Mouse (Mus musculus) olfactory bulb, adult 2 months (tissue): ENCODE measurements around the gene Plekhf1.

Experiments
- CTCF ChIP-seq: fragments of 200-500 bp; IDR thresholded peaks from 2 replicates; pipeline ENCODE4 v1.5.1; 2012; ENCODE audit warnings: low read depth, mild to moderate bottlenecking, low read length, moderate library complexity; ENCODE audit not compliant: insufficient read depth
- POLR2A ChIP-seq: fragments of 200-500 bp; IDR thresholded peaks from 2 replicates; pipeline ENCODE4 v1.6.1; 2012; ENCODE audit warnings: mild to moderate bottlenecking, low read depth, low read length, moderate library complexity; ENCODE audit not compliant: insufficient read depth

DNA sequence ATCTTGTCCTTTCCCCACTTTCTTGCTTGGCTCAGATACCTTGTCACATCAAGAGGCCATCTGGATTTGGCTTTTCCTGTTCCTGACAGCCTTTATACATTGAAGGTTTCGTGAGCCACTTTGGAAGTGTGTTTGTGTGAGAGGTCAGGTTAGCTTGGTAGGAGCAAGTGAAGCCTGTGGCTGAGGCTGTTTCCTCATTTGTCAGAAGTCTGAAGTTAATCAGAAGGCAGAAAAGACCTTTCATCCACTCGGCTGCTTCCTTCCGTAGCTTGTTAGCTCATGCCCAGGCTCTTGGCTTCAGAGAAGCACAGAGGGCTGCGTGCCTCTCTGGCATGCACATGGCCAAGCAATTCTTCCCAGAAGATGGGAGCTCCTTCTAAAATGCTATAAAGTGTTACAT lies 40.0 kb downstream of the Plekhf1 start:
- TF ChIP-seq POLR2A (no peak), CTCF (no peak)
